Comparison of ENCODE assay signal across 11 mouse cellular contexts in genomic region chr17:3138387-3138786, GRCm38 (mm10). TPM values are rescaled to one million over a fixed set of nuclear protein-coding genes. Genes with fewer than 3 reads are reported as not detected.
A peak's percentile ranks its signal among the peaks of the same experiment; 100 is the strongest.
DNase-seq lines count a peak whose midpoint lies in the region; ATAC-seq lines count a peak whose summit lies in the region.
"Had no signal": no experiment of that assay in that cellular context is flagged by ENCODE, and none has a peak within 500 bp of the region (broad histone marks: within the 10 kb centered on the region; RNA-seq: fewer than 3 reads in every experiment).

No protein-coding gene starts in this region.

- peaks cover 12% of the 10 kb centered on the region; the same call in 1 of the 2 replicates for H3K4me1 ChIP-seq in embryonic facial prominence, embryonic 12.5 days
- H3K4me1 ChIP-seq in embryonic facial prominence, embryonic 10.5 days, result 0 out of 2 replicates have a peak, but pooled peaks cover 7% of the 10 kb centered on the region
- H3K4me1 ChIP-seq in intestine, embryonic 16.5 days (ENCODE audit: control insufficient read depth, insufficient read depth, low read length), result peaks cover 16% of the 10 kb centered on the region

- no peak overlapping the region for H3K4me2 ChIP-seq in embryonic facial prominence, embryonic 12.5 days (replicated peaks)
- no peak overlapping the region for H3K4me2 ChIP-seq in intestine, embryonic 16.5 days (ENCODE audit: low read depth, low read length)
- H3K4me2 ChIP-seq: forebrain, embryonic 13.5 days; limb, embryonic 13.5 days had no signal

- H3K36me3 ChIP-seq in embryonic facial prominence, embryonic 12.5 days, result no peaks in the 10 kb centered on the region
- H3K36me3 ChIP-seq in embryonic facial prominence, embryonic 10.5 days (replicated peaks), result peaks cover 32% of the 10 kb centered on the region
- H3K36me3 ChIP-seq in intestine, embryonic 16.5 days (ENCODE audit: control insufficient read depth, insufficient read depth, low read length), result no peaks in the 10 kb centered on the region

- H3K27me3 ChIP-seq in embryonic facial prominence, embryonic 12.5 days, result no peaks in the 10 kb centered on the region
- H3K27me3 ChIP-seq in embryonic facial prominence, embryonic 10.5 days (replicated peaks; ENCODE audit: low read depth, poor library complexity, severe bottlenecking), result no peaks in the 10 kb centered on the region
- H3K27me3 ChIP-seq in intestine, embryonic 16.5 days (replicated peaks; ENCODE audit: control insufficient read depth, insufficient read depth, low read length), result no peaks in the 10 kb centered on the region
- H3K27me3 ChIP-seq: forebrain, embryonic 13.5 days; limb, embryonic 13.5 days had no signal

- H3K4me3 ChIP-seq in embryonic facial prominence, embryonic 12.5 days, result no peak overlapping the region
- no peak overlapping the region for H3K4me3 ChIP-seq in embryonic facial prominence, embryonic 10.5 days
- no peak overlapping the region for H3K4me3 ChIP-seq in intestine, embryonic 16.5 days (ENCODE audit: low read length)
- H3K4me3 ChIP-seq: forebrain, embryonic 13.5 days; limb, embryonic 13.5 days had no signal

- no peak for DNase-seq in embryonic facial prominence, embryonic 10.5 days (ENCODE audit: low spot score)
- DNase-seq in retina, postnatal 1 day, result peak; percentile 2
- DNase-seq in retina, embryonic 14.5 days (ENCODE audit: low spot score), result no peak
- DNase-seq in gastrocnemius, postnatal 36 days, result no peak
- no peak for DNase-seq in layer of hippocampus, postnatal 14 days (ENCODE audit: low spot score in 2 of 2)
- DNase-seq in frontal cortex, postnatal 10 days (ENCODE audit: low spot score in 2 of 2), result no peak
- DNase-seq: cerebellum, adult 9-11 months had no signal

- H3K27ac ChIP-seq in embryonic facial prominence, embryonic 12.5 days, result 0 out of 2 replicates have a peak overlapping the region, but pooled peaks have one; percentile 36
- no peak overlapping the region for H3K27ac ChIP-seq in embryonic facial prominence, embryonic 10.5 days (replicated peaks)
- peak overlapping the region; percentile 45; the same call in 1 of the 2 replicates for H3K27ac ChIP-seq in intestine, embryonic 16.5 days (ENCODE audit: low read length)
- H3K27ac ChIP-seq: forebrain, embryonic 13.5 days; limb, embryonic 13.5 days had no signal

- intact Hi-C loops in gastrocnemius, postnatal 36 days (cut with DNase I), result no loop called here

- WGBS in embryonic facial prominence, embryonic 12.5 days, result 56% methylated on average over 3 of the region's 3 CpGs
- WGBS in embryonic facial prominence, embryonic 10.5 days, result 60% methylated on average over 3 of the region's 3 CpGs
- WGBS in intestine, embryonic 16.5 days, result 19% methylated on average over 3 of the region's 3 CpGs

- no peaks in the 10 kb centered on the region for H3K9me3 ChIP-seq in embryonic facial prominence, embryonic 12.5 days
- H3K9me3 ChIP-seq in embryonic facial prominence, embryonic 10.5 days, result no peaks in the 10 kb centered on the region
- no peaks in the 10 kb centered on the region for H3K9me3 ChIP-seq in intestine, embryonic 16.5 days (ENCODE audit: control insufficient read depth, low read length)
- H3K9me3 ChIP-seq: forebrain, embryonic 13.5 days; limb, embryonic 13.5 days had no signal

- no peak overlapping the region for H3K9ac ChIP-seq in embryonic facial prominence, embryonic 12.5 days
- H3K9ac ChIP-seq in intestine, embryonic 16.5 days (ENCODE audit: low read depth, low read length), result no peak overlapping the region
- H3K9ac ChIP-seq: forebrain, embryonic 13.5 days; limb, embryonic 13.5 days had no signal

- no peak for ATAC-seq in embryonic facial prominence, embryonic 12.5 days (ENCODE audit: insufficient number of reproducible peaks, insufficient read depth, low FRiP score, low TSS enrichment)
- peak; percentile 83 for ATAC-seq in intestine, embryonic 16.5 days
- ATAC-seq: forebrain, embryonic 13.5 days had no signal

RNA-seq across cellular contexts. Expression of gene Scaf8, which starts 23.6 kb away (rescaled TPM):
- polyA plus RNA-seq in embryonic facial prominence, embryonic 12.5 days (2016; fragmentation: Nextera tagmentation; extraction: Ambion mirVana), result 27.7 and 28.3 TPM in 2 replicates
- 23.2 and 23.4 TPM in 2 replicates for polyA plus RNA-seq in embryonic facial prominence, embryonic 10.5 days (2016; fragmentation: Nextera tagmentation; extraction: Ambion mirVana)
- 12.8 and 14.4 TPM in 2 replicates for polyA plus RNA-seq in intestine, embryonic 16.5 days (2015; fragmentation: Nextera tagmentation; extraction: Ambion mirVana)
- 10 to 100 TPM; 17.8 to 22.7 TPM for total RNA-seq in gastrocnemius, postnatal 36 days (2021)
- total RNA-seq in layer of hippocampus, postnatal 14 days (2021), result 10 to 100 TPM; 57.3 to 57.6 TPM
